In genomic region chr10:41866069-41866837, GRCm38 (mm10) we compare ENCODE assay signal across 10 mouse cellular contexts. TPM values are rescaled to one million over a fixed set of nuclear protein-coding genes. Genes with fewer than 3 reads are reported as not detected.
DNase-seq lines count a peak whose midpoint lies in the region; ATAC-seq and TF ChIP-seq lines count a peak whose summit lies in the region.
"Had no signal": no experiment of that assay in that cellular context is flagged by ENCODE, and none has a peak within 500 bp of the region (broad histone marks: within the 10 kb centered on the region; RNA-seq: fewer than 3 reads in every experiment).

No protein-coding gene starts in this region.

- no peaks in the 10 kb centered on the region for H3K27me3 ChIP-seq in lung, embryonic 14.5 days (ENCODE audit: insufficient read depth, low read length)
- H3K27me3 ChIP-seq in heart, embryonic 13.5 days (replicated peaks) = no peaks in the 10 kb centered on the region
- no peaks in the 10 kb centered on the region for H3K27me3 ChIP-seq in neural tube, embryonic 13.5 days

- H3K4me2 ChIP-seq in lung, embryonic 14.5 days = no peak overlapping the region
- 0 out of 2 replicates have a peak overlapping the region, but pooled peaks have one; percentile 18 for H3K4me2 ChIP-seq in heart, embryonic 13.5 days
- no peak overlapping the region for H3K4me2 ChIP-seq in neural tube, embryonic 13.5 days

- DNase-seq in cerebellum, postnatal 10 days = peak; percentile 23 to 29
- DNase-seq in cerebellum, adult 8-10 months = no peak
- peak; percentile 47 for DNase-seq in lung, embryonic 14.5 days
- DNase-seq in lung, postnatal 4 days = no peak
- DNase-seq in left cerebral cortex, adult 9 months (ENCODE audit: low spot score in 2 of 2) = no peak
- DNase-seq: adrenal gland, adult 2 months; B cell, adult 2 months had no signal

- H3K4me3 ChIP-seq in lung, embryonic 14.5 days (ENCODE audit: low read depth, low read length) = no peak overlapping the region
- no peak overlapping the region for H3K4me3 ChIP-seq in heart, embryonic 13.5 days
- H3K4me3 ChIP-seq in neural tube, embryonic 13.5 days = no peak overlapping the region

- H3K9ac ChIP-seq in lung, embryonic 14.5 days = no peak overlapping the region
- H3K9ac ChIP-seq in heart, embryonic 13.5 days = 0 out of 2 replicates have a peak overlapping the region, but pooled peaks have one; percentile 3
- no peak overlapping the region for H3K9ac ChIP-seq in neural tube, embryonic 13.5 days

- TF ChIP-seq CTCF in lung, embryonic 14.5 days (IDR thresholded peaks at IDR 0.05; ENCODE audit: low read depth) = no peak

- H3K9me3 ChIP-seq in lung, embryonic 14.5 days (ENCODE audit: low read depth, low read length) = no peaks in the 10 kb centered on the region
- no peaks in the 10 kb centered on the region for H3K9me3 ChIP-seq in heart, embryonic 13.5 days
- no peaks in the 10 kb centered on the region for H3K9me3 ChIP-seq in neural tube, embryonic 13.5 days

- H3K36me3 ChIP-seq in lung, embryonic 14.5 days (ENCODE audit: insufficient read depth) = no peaks in the 10 kb centered on the region
- H3K36me3 ChIP-seq in heart, embryonic 13.5 days = no peaks in the 10 kb centered on the region
- no peaks in the 10 kb centered on the region for H3K36me3 ChIP-seq in neural tube, embryonic 13.5 days

- WGBS in lung, embryonic 14.5 days = 9% methylated on average over 3 of the region's 3 CpGs
- WGBS in heart, embryonic 13.5 days = 48% methylated on average over 3 of the region's 3 CpGs
- 74% methylated on average over 3 of the region's 3 CpGs for whole genome bisulfite sequencing in neural tube, embryonic 13.5 days

- 0 out of 2 replicates have a peak overlapping the region, but pooled peaks have one; percentile 3 for H3K27ac ChIP-seq in lung, embryonic 14.5 days (ENCODE audit: low read depth)
- H3K27ac ChIP-seq in heart, embryonic 13.5 days (replicated peaks) = peak overlapping the region; percentile 82
- H3K27ac ChIP-seq in neural tube, embryonic 13.5 days (replicated peaks) = peak overlapping the region; percentile 39; the same call in 1 of the 2 replicates

- H3K4me1 ChIP-seq in lung, embryonic 14.5 days (ENCODE audit: insufficient read depth) = 0 out of 2 replicates have a peak, but pooled peaks cover 2% of the 10 kb centered on the region
- H3K4me1 ChIP-seq in heart, embryonic 13.5 days = peaks cover 29% of the 10 kb centered on the region
- peaks cover 17% of the 10 kb centered on the region; the same call in 1 of the 2 replicates for H3K4me1 ChIP-seq in neural tube, embryonic 13.5 days (replicated peaks)

- ATAC-seq in lung, embryonic 14.5 days (ENCODE audit: insufficient read depth) = peak; percentile 35; the same call in 1 of the 2 replicates
- ATAC-seq in heart, embryonic 13.5 days (ENCODE audit: extremely low read depth, insufficient number of reproducible peaks, low FRiP score, low TSS enrichment) = no peak; the same call in 1 of the 2 replicates
- no peak for ATAC-seq in neural tube, embryonic 13.5 days (ENCODE audit: low read depth)
- no peak for ATAC-seq in cerebellum, adult (ENCODE audit: insufficient number of reproducible peaks, low FRiP score, low TSS enrichment)

RNA-seq across cellular contexts. Expression of gene Sesn1, which starts 56.5 kb away (rescaled TPM):
- polyA plus RNA-seq in lung, embryonic 14.5 days (2014; fragmentation: Nextera tagmentation; extraction: Ambion mirVana) = 30.5 and 32.5 TPM in 2 replicates
- polyA plus RNA-seq in heart, embryonic 13.5 days (2015; fragmentation: Nextera tagmentation; extraction: Ambion mirVana) = 28.1 and 28.5 TPM in 2 replicates
- polyA plus RNA-seq in neural tube, embryonic 13.5 days (2015; fragmentation: Nextera tagmentation; extraction: Ambion mirVana) = 41.2 and 42.7 TPM in 2 replicates

RNA-seq across cellular contexts. Expression of gene Cep57l1, which starts 56.6 kb away (rescaled TPM):
- 23.2 and 25.3 TPM in 2 replicates for polyA plus RNA-seq in lung, embryonic 14.5 days (2014; fragmentation: Nextera tagmentation; extraction: Ambion mirVana)
- polyA plus RNA-seq in heart, embryonic 13.5 days (2015; fragmentation: Nextera tagmentation; extraction: Ambion mirVana) = 19.9 and 20.8 TPM in 2 replicates
- polyA plus RNA-seq in neural tube, embryonic 13.5 days (2015; fragmentation: Nextera tagmentation; extraction: Ambion mirVana) = 13.4 and 18.4 TPM in 2 replicates

Comparison
In these comparisons a context has a peak if more than half of its experiments do, and no peak if none do; other contexts are left out.
1. DNase-seq: peak in cerebellum, postnatal 10 days (2 of 2) and lung, embryonic 14.5 days (single experiment); none in cerebellum, adult 8-10 months (single experiment), lung, postnatal 4 days (0 of 2) and left cerebral cortex, adult 9 months (0 of 2).
2. H3K27ac ChIP-seq: peak in every context shown above with its lines; median percentile 82 in heart, embryonic 13.5 days; 39 in neural tube, embryonic 13.5 days; 3 in lung, embryonic 14.5 days.